Mouse (Mus musculus) macrophage (primary cell): ENCODE results near the gene Rab31. TPM values are rescaled to one million over a fixed set of nuclear protein-coding genes. Genes with fewer than 3 reads are reported as not detected.

Source experiments
- H3K27ac ChIP-seq: fragments of 350-480 bp; formaldehyde crosslinking; 2 replicates; pipeline ENCODE4 v1.9.0; 2021
- H3K36me3 ChIP-seq: fragments of 350-480 bp; formaldehyde crosslinking; 2 replicates; pipeline ENCODE4 v1.9.0; 2021; ENCODE audit errors: inconsistent target
- H3K4me3 ChIP-seq: fragments of 350-480 bp; formaldehyde crosslinking; 2 replicates; pipeline ENCODE4 v1.9.0; 2021; ENCODE audit errors: inconsistent target
- H3K79me2 ChIP-seq: fragments of 350-480 bp; formaldehyde crosslinking; 2 replicates; pipeline ENCODE4 v1.9.0; 2021; ENCODE audit errors: inconsistent target
- WGBS: methylation state at CpG from one replicate; pipeline ENCODE4 v1.1.7; 2026; ENCODE audit warnings: inconsistent platforms; ENCODE audit not compliant: missing documents; 5-methylcytosine and 5-hydroxymethylcytosine counted together
- polyA plus RNA-seq: library from polyadenylated mRNA; stranded (reverse); fragments of 250-400 nt; gene quantifications from 3 replicates; pipeline ENCODE4 v1.2.4, GENCODE M21; 2018; ENCODE audit warnings: inconsistent platforms
- total RNA-seq, 78 experiments: library from RNA; depleted of rRNA; stranded (reverse); fragments of 250-400 nt; gene quantifications; 1 replicate in 9 of 78; 2 replicates in 24 of 78; 3 replicates in 43 of 78; 4 replicates in 2 of 78; pipeline ENCODE4 v1.2.4; 2018; ENCODE audit warnings: inconsistent platforms in 56 of 78

Gene Rab31
- total RNA-seq (2018; cell fraction: chromatin; rRNA removed) = 10 to 100 TPM in 25 of 26 experiments, 1 to 10 TPM in 1; 7.0 to 47.6 (median 27.4) TPM
- total RNA-seq (2018; cell fraction: cytosol; rRNA removed) = 100 to 1,000 TPM in 13 of 26 experiments, 10 to 100 TPM in 13; 70.2 to 171 (median 101) TPM
- 10 to 100 TPM; 28.0 to 79.5 (median 53.6) TPM for total RNA-seq (2018; cell fraction: nucleus; rRNA removed)
- polyA plus RNA-seq = 93.9 to 139 TPM (median 136 TPM) in 3 replicates

GRCm38 (mm10) chr17:65771951-65772934 is at the start of gene Rab31:
Gene Rab31 (minus strand): TSS chr17:65772752.
- peaks cover 49% of the 10 kb centered on the region for H3K79me2 ChIP-seq
- 1% methylated on average over 71 of the region's 75 CpGs for WGBS
- peak within 1 kb of the TSS; percentile 74 for H3K27ac ChIP-seq
- H3K4me3 ChIP-seq = peak within 1 kb of the TSS; percentile 72
- H3K36me3 ChIP-seq = no peaks in the 10 kb centered on the region

GRCm38 (mm10) chr17:65820197-65820596 is 47.6 kb upstream of the Rab31 start:
- no peak overlapping the region for H3K27ac ChIP-seq
- H3K79me2 ChIP-seq = peaks cover 94% of the 10 kb centered on the region
- whole genome bisulfite sequencing = 92% methylated on average over 5 of the region's 5 CpGs
- H3K36me3 ChIP-seq = peaks cover 87% of the 10 kb centered on the region
- no peak overlapping the region for H3K4me3 ChIP-seq

GRCm38 (mm10) chr17:65813763-65814162 is 41.2 kb upstream of the Rab31 start:
- Histone ChIP-seq H3K4me3 (no peak overlapping the region), H3K27ac (no peak overlapping the region)

GRCm38 (mm10) chr17:65811032-65811431 is 38.5 kb upstream of the Rab31 start:
- Histone ChIP-seq H3K79me2 (peaks cover 69% of the 10 kb centered on the region), H3K36me3 (peaks cover 81% of the 10 kb centered on the region), H3K27ac (no peak overlapping the region), H3K4me3 (no peak overlapping the region)
- WGBS = 89% methylated on average over 5 of the region's 5 CpGs

More at GRCm38 (mm10) chr17:65813763-65814162, 41.2 kb upstream of the Rab31 start:
- 91% methylated on average over 8 of the region's 8 CpGs for WGBS
- peaks cover 69% of the 10 kb centered on the region for H3K79me2 ChIP-seq
- H3K36me3 ChIP-seq = peaks cover 90% of the 10 kb centered on the region

GRCm38 (mm10) chr17:65806416-65806815 is 33.9 kb upstream of the Rab31 start:
- Histone ChIP-seq H3K79me2 (peaks cover 100% of the 10 kb centered on the region), H3K4me3 (no peak overlapping the region), H3K27ac (no peak overlapping the region), H3K36me3 (peaks cover 52% of the 10 kb centered on the region)
- 91% methylated on average over 2 of the region's 2 CpGs for WGBS

GRCm38 (mm10) chr17:65805966-65806365 is 33.4 kb upstream of the Rab31 start:
- Histone ChIP-seq H3K27ac (no peak overlapping the region), H3K4me3 (no peak overlapping the region), H3K36me3 (peaks cover 47% of the 10 kb centered on the region), H3K79me2 (peaks cover 100% of the 10 kb centered on the region)
- WGBS = 89% methylated on average over 4 of the region's 4 CpGs

- WGBS = 94% methylated on average over 4 of the region's 4 CpGs
- Histone ChIP-seq H3K4me3 (no peak overlapping the region), H3K79me2 (peaks cover 100% of the 10 kb centered on the region), H3K36me3 (peaks cover 17% of the 10 kb centered on the region), H3K27ac (no peak overlapping the region)
Measured at GRCm38 (mm10) chr17:65802026-65802425, 29.5 kb upstream of the Rab31 start.

GRCm38 (mm10) chr17:65800451-65800850 is 27.9 kb upstream of the Rab31 start:
- Histone ChIP-seq H3K36me3 (peaks cover 17% of the 10 kb centered on the region), H3K4me3 (no peak overlapping the region), H3K27ac (no peak overlapping the region), H3K79me2 (peaks cover 100% of the 10 kb centered on the region)
- WGBS = 98% methylated on average over 6 of the region's 6 CpGs

GRCm38 (mm10) chr17:65799353-65799752 is 26.8 kb upstream of the Rab31 start:
- Histone ChIP-seq H3K36me3 (peaks cover 16% of the 10 kb centered on the region), H3K4me3 (no peak overlapping the region), H3K27ac (no peak overlapping the region), H3K79me2 (peaks cover 100% of the 10 kb centered on the region)
- 100% methylated on average over 1 of the region's 1 CpGs for WGBS

- Histone ChIP-seq H3K36me3 (peaks cover 7% of the 10 kb centered on the region; the same call in 1 of the 2 replicates), H3K27ac (no peak overlapping the region), H3K79me2 (peaks cover 100% of the 10 kb centered on the region), H3K4me3 (no peak overlapping the region)
- 50% methylated on average over 2 of the region's 4 CpGs for WGBS
Measured at GRCm38 (mm10) chr17:65798446-65798845, 25.9 kb upstream of the Rab31 start.

- no peak overlapping the region for H3K27ac ChIP-seq
- peaks cover 100% of the 10 kb centered on the region for H3K79me2 ChIP-seq
- WGBS = 89% methylated on average over 7 of the region's 7 CpGs
- H3K4me3 ChIP-seq = no peak overlapping the region
- peaks cover 6% of the 10 kb centered on the region; the same call in 1 of the 2 replicates for H3K36me3 ChIP-seq
Measured at GRCm38 (mm10) chr17:65796056-65796455, 23.5 kb upstream of the Rab31 start.

GRCm38 (mm10) chr17:65794096-65794850 is 21.7 kb upstream of the Rab31 start:
- peaks cover 100% of the 10 kb centered on the region for H3K79me2 ChIP-seq
- H3K36me3 ChIP-seq = peaks cover 6% of the 10 kb centered on the region; the same call in 1 of the 2 replicates
- 82% methylated on average over 4 of the region's 13 CpGs for WGBS
- no peak overlapping the region for H3K27ac ChIP-seq
- no peak overlapping the region for H3K4me3 ChIP-seq

GRCm38 (mm10) chr17:65793307-65793930 is 20.9 kb upstream of the Rab31 start:
- Histone ChIP-seq H3K27ac (no peak overlapping the region), H3K79me2 (peaks cover 100% of the 10 kb centered on the region), H3K4me3 (no peak overlapping the region), H3K36me3 (peaks cover 6% of the 10 kb centered on the region; the same call in 1 of the 2 replicates)
- WGBS = 98% methylated on average over 10 of the region's 12 CpGs

- Histone ChIP-seq H3K36me3 (peaks cover 19% of the 10 kb centered on the region; the same call in 1 of the 2 replicates), H3K4me3 (no peak overlapping the region), H3K27ac (no peak overlapping the region), H3K79me2 (peaks cover 100% of the 10 kb centered on the region)
- WGBS = 100% methylated on average over 2 of the region's 2 CpGs
Measured at GRCm38 (mm10) chr17:65791161-65791560, 18.6 kb upstream of the Rab31 start.
